Mouse (Mus musculus): ENCODE data around the gene Btg3.

The Btg3 gene

GRCm38 (mm10) chr16:78343792-78344191, 33.2 kb downstream of the Btg3 start:
- no peak for DNase-seq

GRCm38 (mm10) chr16:78342767-78343166, 34.2 kb downstream of the Btg3 start:
- DNase-seq = no peak

- DNase-seq = no peak
Measured at GRCm38 (mm10) chr16:78341356-78341755, 35.6 kb downstream of the Btg3 start.

- DNase-seq = no peak
Measured at GRCm38 (mm10) chr16:78337226-78337625, 39.8 kb downstream of the Btg3 start.

GRCm38 (mm10) chr16:78327999-78328398, 49.0 kb downstream of the Btg3 start:
- DNase-seq = no peak

- no peak for DNase-seq
Measured at GRCm38 (mm10) chr16:78327562-78327961, 49.4 kb downstream of the Btg3 start.

GRCm38 (mm10) chr16:78325972-78326848, 50.8 kb downstream of the Btg3 start:
- no peak for DNase-seq

- no peak for DNase-seq
Measured at GRCm38 (mm10) chr16:78322140-78322539, 54.9 kb downstream of the Btg3 start.

- no peak for DNase-seq
Measured at GRCm38 (mm10) chr16:78321559-78321958, 55.4 kb downstream of the Btg3 start.

GRCm38 (mm10) chr16:78319711-78320110, 57.3 kb downstream of the Btg3 start:
- DNase-seq = no peak

GRCm38 (mm10) chr16:78317960-78318359, 59.0 kb downstream of the Btg3 start:
- no peak for DNase-seq

GRCm38 (mm10) chr16:78316849-78317248, 60.1 kb downstream of the Btg3 start:
- DNase-seq = peak; percentile 36 to 38

GRCm38 (mm10) chr16:78314026-78314425, 63.0 kb downstream of the Btg3 start:
- no peak for DNase-seq

GRCm38 (mm10) chr16:78313135-78313887, 63.7 kb downstream of the Btg3 start:
- DNase-seq = no peak

- DNase-seq = no peak
Measured at GRCm38 (mm10) chr16:78309258-78309657, 67.7 kb downstream of the Btg3 start.

- no peak for DNase-seq
Measured at GRCm38 (mm10) chr16:78307476-78308192, 69.4 kb downstream of the Btg3 start.

- no peak for DNase-seq
Measured at GRCm38 (mm10) chr16:78306606-78307005, 70.4 kb downstream of the Btg3 start.

- DNase-seq = no peak
Measured at GRCm38 (mm10) chr16:78305606-78306100, 71.3 kb downstream of the Btg3 start.

GRCm38 (mm10) chr16:78302678-78303050, 74.3 kb downstream of the Btg3 start:
- no peak for DNase-seq

- DNase-seq = peak; percentile 11 to 21
Measured at GRCm38 (mm10) chr16:78301831-78302677, 74.9 kb downstream of the Btg3 start.

GRCm38 (mm10) chr16:78301183-78301830, 75.7 kb downstream of the Btg3 start, which contains the start of gene Cxadr:
Cxadr (plus strand) TSS chr16:78301489.
- peak; percentile 22 to 33 for DNase-seq

- no peak for DNase-seq
Measured at GRCm38 (mm10) chr16:78296114-78296513, 80.9 kb downstream of the Btg3 start.
